Mouse (Mus musculus) kidney, postnatal 0 days (tissue): ENCODE results near the gene Pkn2. TPM values are rescaled to one million over a fixed set of nuclear protein-coding genes. Genes with fewer than 3 reads are reported as not detected.

Experiments used
- ATAC-seq: fragments of 200-750 bp; cut with Nextera tagmentation; replicated peaks from 2 replicates; pipeline ENCODE4 v1.8.0; 2017; ENCODE audit warnings: low read depth, moderate number of reproducible peaks, moderate TSS enrichment, moderate library complexity; ENCODE audit not compliant: low FRiP score
- DNase-seq: peaks from one replicate; pipeline ENCODE4 v3.0.0-alpha.2; 2016; ENCODE audit warnings: low spot score
- H3K27ac ChIP-seq: fragments of 300-500 bp; sonication (generic); 2 replicates; pipeline ENCODE4 v1.5.1; 2014; ENCODE audit warnings: mild to moderate bottlenecking
- H3K27me3 ChIP-seq: fragments of 300-500 bp; sonication (generic); 2 replicates; pipeline ENCODE4 v1.6.1; 2014; ENCODE audit warnings: low read length, mixed read lengths; ENCODE audit not compliant: insufficient read depth
- H3K36me3 ChIP-seq: fragments of 300-500 bp; sonication (generic); 2 replicates; pipeline ENCODE4 v1.6.1; 2014; ENCODE audit warnings: low read length, mixed read lengths; ENCODE audit not compliant: insufficient read depth
- H3K4me1 ChIP-seq: fragments of 300-500 bp; sonication (generic); replicated peaks from 2 replicates; pipeline ENCODE4 v1.6.1; 2014; ENCODE audit warnings: antibody characterized with exemption, low read length, mixed read lengths; ENCODE audit not compliant: insufficient read depth
- H3K4me2 ChIP-seq: fragments of 300-500 bp; sonication (generic); 2 replicates; pipeline ENCODE4 v1.6.1; 2014; ENCODE audit warnings: mild to moderate bottlenecking, low read length, moderate library complexity, mixed read lengths
- H3K4me3 ChIP-seq: fragments of 300-500 bp; sonication (generic); replicated peaks from 2 replicates; pipeline ENCODE4 v1.5.1; 2014; ENCODE audit warnings: low read depth, low read length
- H3K9ac ChIP-seq: fragments of 300-500 bp; sonication (generic); 2 replicates; pipeline ENCODE4 v1.6.1; 2014; ENCODE audit warnings: low read depth, low read length
- H3K9me3 ChIP-seq: fragments of 300-500 bp; sonication (generic); replicated peaks from 2 replicates; pipeline ENCODE4 v1.6.1; 2016; ENCODE audit warnings: low read length, inconsistent platforms, mixed read lengths
- CTCF ChIP-seq: IDR thresholded peaks from 2 replicates; pipeline ENCODE4 v1.5.1; 2016; ENCODE audit warnings: antibody characterized with exemption, low read depth, mild to moderate bottlenecking, moderate library complexity
- WGBS: fragments of 180-500 bp; shearing (Covaris S2); extraction: QIAGEN DNeasy Blood & Tissue Kit; methylation state at CpG from one replicate; pipeline ENCODE4 v1.1.7; 2014; 5-methylcytosine and 5-hydroxymethylcytosine counted together
- polyA plus RNA-seq: library from polyadenylated mRNA; unstranded; fragments of >200 nt; fragmentation: Nextera tagmentation; extraction: Ambion mirVana; gene quantifications from 2 replicates; pipeline ENCODE4 v1.2.1, GENCODE M21; 2015

Pkn2 gene
- polyA plus RNA-seq, 1 experiment from 2014 or later = 63.7 TPM

- H3K36me3 ChIP-seq = peaks cover 13% of the 10 kb centered on the region; the same call in 1 of the 2 replicates
- no peak overlapping the region for H3K4me2 ChIP-seq
- no peaks in the 10 kb centered on the region for H3K27me3 ChIP-seq
- TF ChIP-seq CTCF = no peak
- WGBS = 96% methylated on average over 3 of the region's 3 CpGs
- H3K9ac ChIP-seq = no peak overlapping the region
- H3K9me3 ChIP-seq = no peaks in the 10 kb centered on the region
- H3K27ac ChIP-seq = no peak overlapping the region
- no peaks in the 10 kb centered on the region for H3K4me1 ChIP-seq
- ATAC-seq (no peak), DNase-seq (no peak)
- no peak overlapping the region for H3K4me3 ChIP-seq
These were observed 64.3 kb downstream of the Pkn2 start for GRCm38 (mm10) chr3:142817506-142817905.

DNA sequence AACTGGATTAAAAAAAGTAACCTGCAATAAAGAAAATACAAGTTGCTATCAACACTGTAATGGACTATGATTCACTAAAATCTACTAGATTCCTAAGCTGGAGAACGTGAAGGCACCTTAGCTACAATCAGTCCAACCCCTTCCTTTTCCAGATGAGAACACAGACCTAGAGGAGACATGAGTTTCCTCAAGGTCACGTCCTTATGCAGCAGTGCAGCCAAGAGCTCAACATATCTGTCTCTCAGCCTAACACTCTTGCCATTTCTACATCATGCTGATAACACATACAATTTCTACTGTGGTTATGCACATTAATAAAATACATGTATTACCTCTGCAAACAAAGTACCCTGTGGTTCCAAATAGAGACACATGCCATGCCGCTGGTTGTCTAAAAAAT, 70.2 kb downstream of the Pkn2 start:
- Histone ChIP-seq H3K36me3 (peaks cover 20% of the 10 kb centered on the region), H3K27ac (no peak overlapping the region), H3K9ac (no peak overlapping the region), H3K4me2 (no peak overlapping the region), H3K9me3 (no peaks in the 10 kb centered on the region), H3K4me3 (no peak overlapping the region), H3K4me1 (no peaks in the 10 kb centered on the region), H3K27me3 (no peaks in the 10 kb centered on the region)
- 84% methylated on average over 3 of the region's 3 CpGs for WGBS
- ATAC-seq (no peak), DNase-seq (no peak)
- TF ChIP-seq CTCF = no peak

DNA sequence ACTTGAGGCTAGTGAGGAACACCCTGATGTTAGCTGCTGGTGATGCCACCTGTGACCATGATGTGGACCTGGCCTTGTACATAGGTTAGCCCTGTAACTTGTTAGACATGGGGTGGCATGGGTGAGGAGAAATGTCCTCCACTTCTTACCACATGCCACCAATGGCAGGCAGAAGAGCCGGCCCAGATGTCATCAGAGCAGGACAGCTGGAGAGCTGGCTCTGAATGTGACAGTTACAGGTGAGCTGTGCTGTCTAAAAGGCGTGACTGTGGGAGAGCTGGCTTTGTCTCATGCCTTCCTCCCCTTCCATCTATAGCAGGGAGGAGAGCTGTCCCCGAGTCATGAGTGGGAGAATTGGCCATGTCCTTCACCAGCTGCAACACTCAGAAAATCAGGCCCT, 86.2 kb downstream of the Pkn2 start:
- Histone ChIP-seq H3K27ac (no peak overlapping the region), H3K4me2 (no peak overlapping the region), H3K9ac (no peak overlapping the region), H3K36me3 (peaks cover 25% of the 10 kb centered on the region), H3K4me1 (no peaks in the 10 kb centered on the region), H3K9me3 (no peaks in the 10 kb centered on the region), H3K4me3 (no peak overlapping the region), H3K27me3 (no peaks in the 10 kb centered on the region)
- no peak for DNase-seq
- no peak for TF ChIP-seq CTCF
- ATAC-seq = no peak
- WGBS = 95% methylated on average over 3 of the region's 3 CpGs

GRCm38 (mm10) chr3:142786423-142787072, 95.3 kb downstream of the Pkn2 start:
- Histone ChIP-seq H3K4me2 (no peak overlapping the region), H3K9ac (no peak overlapping the region), H3K27me3 (no peaks in the 10 kb centered on the region), H3K4me3 (no peak overlapping the region), H3K9me3 (no peaks in the 10 kb centered on the region), H3K4me1 (no peaks in the 10 kb centered on the region), H3K27ac (no peak overlapping the region), H3K36me3 (peaks cover 22% of the 10 kb centered on the region; the same call in 1 of the 2 replicates)
- DNase-seq (no peak), ATAC-seq (no peak)
- TF ChIP-seq CTCF = no peak
- 72% methylated on average over 2 of the region's 2 CpGs for WGBS

- WGBS = 82% methylated on average over 3 of the region's 3 CpGs
These were observed 104.6 kb downstream of the Pkn2 start for GRCm38 (mm10) chr3:142777227-142777626.

GRCm38 (mm10) chr3:142773538-142774191, 108.1 kb downstream of the Pkn2 start:
- ATAC-seq (no peak), DNase-seq (no peak)
- no peak overlapping the region for H3K4me2 ChIP-seq
- H3K9ac ChIP-seq = no peak overlapping the region
- no peaks in the 10 kb centered on the region for H3K27me3 ChIP-seq
- H3K36me3 ChIP-seq = 0 out of 2 replicates have a peak, but pooled peaks cover 20% of the 10 kb centered on the region
- H3K27ac ChIP-seq = no peak overlapping the region
- H3K9me3 ChIP-seq = no peaks in the 10 kb centered on the region
- TF ChIP-seq CTCF = peak; percentile 48; the same call in 1 of the 2 replicates
- H3K4me3 ChIP-seq = no peak overlapping the region
- 73% methylated on average over 4 of the region's 4 CpGs for WGBS
- H3K4me1 ChIP-seq = no peaks in the 10 kb centered on the region

More at GRCm38 (mm10) chr3:142777227-142777626, 104.6 kb downstream of the Pkn2 start:
- DNase-seq = no peak
- H3K4me3 ChIP-seq = no peak overlapping the region
- H3K36me3 ChIP-seq = peaks cover 45% of the 10 kb centered on the region; the same call in 1 of the 2 replicates
- H3K4me2 ChIP-seq = no peak overlapping the region
- no peak overlapping the region for H3K9ac ChIP-seq
- H3K27ac ChIP-seq = no peak overlapping the region
- TF ChIP-seq CTCF = no peak
- no peaks in the 10 kb centered on the region for H3K9me3 ChIP-seq
- no peaks in the 10 kb centered on the region for H3K27me3 ChIP-seq
- ATAC-seq = no peak
- H3K4me1 ChIP-seq = no peaks in the 10 kb centered on the region
